Mouse (Mus musculus): ENCODE measurements at regions not wholly inside any gene's neighbourhood (a gene's known extent, or its start where the extent isn't known, plus 50 kb on each side); places are given as distances from the start of the nearest gene placed in this dataset.

- ATAC-seq (ENCODE audit: insufficient read depth, low FRiP score, low TSS enrichment) (no peak), DNase-seq (ENCODE audit: low spot score) (no peak)
- no peak overlapping the region for H3K27ac ChIP-seq (ENCODE audit: low read depth, low read length)
- no peaks in the 10 kb centered on the region for H3K36me3 ChIP-seq (ENCODE audit: control insufficient read depth, insufficient read depth, low read length)
- no peak overlapping the region for H3K4me2 ChIP-seq (ENCODE audit: low read depth)
- H3K4me3 ChIP-seq (ENCODE audit: low read depth, low read length), result no peak overlapping the region
- no peaks in the 10 kb centered on the region for H3K9me3 ChIP-seq (ENCODE audit: control insufficient read depth, low read length)
- no peak overlapping the region for H3K9ac ChIP-seq (ENCODE audit: low read length)
- H3K27me3 ChIP-seq (ENCODE audit: control insufficient read depth, insufficient read depth, low read length), result no peaks in the 10 kb centered on the region
- no peaks in the 10 kb centered on the region for H3K4me1 ChIP-seq (ENCODE audit: control insufficient read depth, insufficient read depth, low read length)
- WGBS, result 92% methylated on average over 9 of the region's 9 CpGs
Measured at GRCm38 (mm10) chr3:117265790-117266189, 94.9 kb downstream of the Plppr4 start.

DNA sequence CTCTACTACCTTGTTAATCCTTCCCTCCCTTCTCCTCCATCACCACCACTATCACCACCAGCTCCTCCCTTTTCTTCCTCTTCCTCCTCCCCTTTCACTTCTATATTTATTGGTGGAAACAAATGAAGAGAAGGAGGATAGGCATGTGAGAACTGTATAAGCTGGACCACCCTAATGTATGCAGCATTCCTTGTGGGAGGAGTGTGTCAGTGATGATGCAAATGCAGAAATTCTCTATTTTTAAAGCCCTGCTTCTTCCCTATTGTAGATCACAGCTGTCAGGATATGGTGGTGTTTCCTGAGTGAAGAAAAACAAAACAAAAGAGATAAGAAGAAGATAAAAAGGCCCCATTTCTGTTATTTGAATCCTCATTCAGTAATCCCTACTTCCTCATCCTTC lies 112.8 kb downstream of the Plppr4 start:
- no peaks in the 10 kb centered on the region for H3K4me1 ChIP-seq (ENCODE audit: control insufficient read depth, insufficient read depth, low read length)
- H3K4me3 ChIP-seq (ENCODE audit: low read depth, low read length), result no peak overlapping the region
- no peak for ATAC-seq (ENCODE audit: insufficient read depth, low FRiP score, low TSS enrichment)
- H3K9me3 ChIP-seq (ENCODE audit: control insufficient read depth, low read length), result no peaks in the 10 kb centered on the region
- H3K27ac ChIP-seq (ENCODE audit: low read depth, low read length), result no peak overlapping the region
- no peak for DNase-seq (ENCODE audit: low spot score)
- H3K4me2 ChIP-seq (ENCODE audit: low read depth), result no peak overlapping the region
- H3K27me3 ChIP-seq (ENCODE audit: control insufficient read depth, insufficient read depth, low read length), result no peaks in the 10 kb centered on the region
- H3K36me3 ChIP-seq (ENCODE audit: control insufficient read depth, insufficient read depth, low read length), result no peaks in the 10 kb centered on the region
- H3K9ac ChIP-seq (ENCODE audit: low read length), result no peak overlapping the region

DNA sequence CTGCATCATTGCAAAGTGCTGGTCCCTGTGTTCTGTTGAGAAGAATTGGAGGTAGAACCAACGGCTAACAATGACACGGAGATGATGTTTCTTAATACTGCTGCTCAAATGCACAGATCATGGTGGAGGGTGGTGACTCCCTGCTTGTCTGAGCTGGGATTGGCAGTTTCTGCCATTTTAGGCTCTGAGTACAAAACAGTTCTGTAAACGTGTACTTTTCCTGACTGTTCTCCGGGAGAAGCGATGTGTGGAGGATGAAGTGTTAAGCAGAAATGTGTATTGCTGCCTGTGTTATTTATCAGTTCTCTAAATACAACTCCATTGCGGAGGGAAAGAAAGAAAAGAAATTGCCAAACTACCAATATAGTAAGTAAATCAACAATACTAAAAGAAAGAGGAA lies 118.9 kb downstream of the Plppr4 start:
- 94% methylated on average over 6 of the region's 6 CpGs for WGBS
- Histone ChIP-seq H3K27me3 (ENCODE audit: control insufficient read depth, insufficient read depth, low read length) (no peaks in the 10 kb centered on the region), H3K9me3 (ENCODE audit: control insufficient read depth, low read length) (no peaks in the 10 kb centered on the region), H3K9ac (ENCODE audit: low read length) (no peak overlapping the region), H3K36me3 (ENCODE audit: control insufficient read depth, insufficient read depth, low read length) (no peaks in the 10 kb centered on the region), H3K27ac (ENCODE audit: low read depth, low read length) (no peak overlapping the region), H3K4me1 (ENCODE audit: control insufficient read depth, insufficient read depth, low read length) (no peaks in the 10 kb centered on the region), H3K4me2 (ENCODE audit: low read depth) (no peak overlapping the region), H3K4me3 (ENCODE audit: low read depth, low read length) (no peak overlapping the region)
- DNase-seq (ENCODE audit: low spot score), result no peak
- ATAC-seq (ENCODE audit: insufficient read depth, low FRiP score, low TSS enrichment), result no peak

DNA sequence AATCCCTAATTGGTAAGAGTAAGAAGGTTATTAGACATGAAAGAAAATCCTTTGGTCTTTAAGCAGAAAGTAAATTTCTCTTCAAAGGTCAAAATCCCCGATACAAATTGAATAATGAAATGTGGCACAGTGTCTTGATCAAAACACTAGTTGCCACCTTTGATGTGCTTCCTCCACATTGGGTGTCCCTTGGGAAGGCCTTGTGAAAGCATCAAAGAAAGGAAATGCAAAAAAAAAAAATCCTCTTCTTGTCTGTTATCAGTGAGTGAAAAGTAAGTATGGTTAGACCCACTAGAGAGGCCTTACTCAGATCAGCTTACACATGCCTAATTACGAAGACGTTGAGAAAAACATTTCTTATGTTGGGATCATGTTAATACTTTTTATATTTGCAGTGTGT lies 134.1 kb downstream of the Plppr4 start:
- Histone ChIP-seq H3K27ac (ENCODE audit: low read depth, low read length) (no peak overlapping the region), H3K9me3 (ENCODE audit: control insufficient read depth, low read length) (no peaks in the 10 kb centered on the region), H3K4me2 (ENCODE audit: low read depth) (no peak overlapping the region), H3K9ac (ENCODE audit: low read length) (no peak overlapping the region), H3K4me1 (ENCODE audit: control insufficient read depth, insufficient read depth, low read length) (no peaks in the 10 kb centered on the region), H3K36me3 (ENCODE audit: control insufficient read depth, insufficient read depth, low read length) (no peaks in the 10 kb centered on the region), H3K4me3 (ENCODE audit: low read depth, low read length) (no peak overlapping the region), H3K27me3 (ENCODE audit: control insufficient read depth, insufficient read depth, low read length) (no peaks in the 10 kb centered on the region)
- no peak for DNase-seq (ENCODE audit: low spot score)
- no peak for ATAC-seq (ENCODE audit: insufficient read depth, low FRiP score, low TSS enrichment)
- WGBS, result 95% methylated on average over 3 of the region's 3 CpGs

GRCm38 (mm10) chr3:117225041-117225440 lies 135.6 kb downstream of the Plppr4 start:
- Histone ChIP-seq H3K27me3 (ENCODE audit: control insufficient read depth, insufficient read depth, low read length) (no peaks in the 10 kb centered on the region), H3K4me1 (ENCODE audit: control insufficient read depth, insufficient read depth, low read length) (no peaks in the 10 kb centered on the region), H3K36me3 (ENCODE audit: control insufficient read depth, insufficient read depth, low read length) (no peaks in the 10 kb centered on the region), H3K27ac (ENCODE audit: low read depth, low read length) (no peak overlapping the region), H3K9ac (ENCODE audit: low read length) (no peak overlapping the region), H3K4me2 (ENCODE audit: low read depth) (no peak overlapping the region), H3K4me3 (ENCODE audit: low read depth, low read length) (no peak overlapping the region), H3K9me3 (ENCODE audit: control insufficient read depth, low read length) (no peaks in the 10 kb centered on the region)
- ATAC-seq (ENCODE audit: insufficient read depth, low FRiP score, low TSS enrichment), result no peak
- 85% methylated on average over 2 of the region's 2 CpGs for WGBS
- no peak for DNase-seq (ENCODE audit: low spot score)

GRCm38 (mm10) chr3:117217952-117218351 lies 142.7 kb downstream of the Plppr4 start:
- WGBS, result 77% methylated on average over 1 of the region's 1 CpGs
- no peak overlapping the region for H3K4me2 ChIP-seq (ENCODE audit: low read depth)
- ATAC-seq (ENCODE audit: insufficient read depth, low FRiP score, low TSS enrichment) (no peak), DNase-seq (ENCODE audit: low spot score) (no peak)
- H3K36me3 ChIP-seq (ENCODE audit: control insufficient read depth, insufficient read depth, low read length), result no peaks in the 10 kb centered on the region
- no peaks in the 10 kb centered on the region for H3K27me3 ChIP-seq (ENCODE audit: control insufficient read depth, insufficient read depth, low read length)
- H3K4me3 ChIP-seq (ENCODE audit: low read depth, low read length), result no peak overlapping the region
- H3K9me3 ChIP-seq (ENCODE audit: control insufficient read depth, low read length), result no peaks in the 10 kb centered on the region
- H3K27ac ChIP-seq (ENCODE audit: low read depth, low read length), result no peak overlapping the region
- no peak overlapping the region for H3K9ac ChIP-seq (ENCODE audit: low read length)
- no peaks in the 10 kb centered on the region for H3K4me1 ChIP-seq (ENCODE audit: control insufficient read depth, insufficient read depth, low read length)

DNA sequence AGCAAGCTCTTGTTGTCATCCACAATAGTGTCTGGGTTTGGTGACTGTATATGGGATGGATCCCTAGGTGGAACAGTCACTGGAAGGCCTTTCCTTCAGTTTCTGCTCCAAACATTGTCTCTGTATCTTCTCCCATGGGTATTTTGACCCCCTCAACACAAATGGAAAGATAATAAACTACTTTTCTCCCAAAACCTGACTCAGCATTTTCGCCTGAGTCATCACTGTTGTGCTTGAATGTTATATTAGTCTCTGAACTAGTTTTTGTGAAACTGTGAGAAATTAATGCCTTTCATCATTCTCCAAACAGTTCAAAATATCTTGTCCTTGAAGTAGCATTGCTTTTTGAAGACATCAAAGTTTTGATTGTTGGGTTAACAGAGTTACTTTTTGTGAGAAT lies 168.8 kb downstream of the Plppr4 start:
- Histone ChIP-seq H3K27me3 (ENCODE audit: control insufficient read depth, insufficient read depth, low read length) (no peaks in the 10 kb centered on the region), H3K4me3 (ENCODE audit: low read depth, low read length) (no peak overlapping the region), H3K36me3 (ENCODE audit: control insufficient read depth, insufficient read depth, low read length) (no peaks in the 10 kb centered on the region), H3K27ac (ENCODE audit: low read depth, low read length) (no peak overlapping the region), H3K4me2 (ENCODE audit: low read depth) (no peak overlapping the region), H3K4me1 (ENCODE audit: control insufficient read depth, insufficient read depth, low read length) (no peaks in the 10 kb centered on the region), H3K9ac (ENCODE audit: low read length) (no peak overlapping the region), H3K9me3 (ENCODE audit: control insufficient read depth, low read length) (no peaks in the 10 kb centered on the region)
- ATAC-seq (ENCODE audit: insufficient read depth, low FRiP score, low TSS enrichment), result no peak
- WGBS, result 88% methylated on average over 1 of the region's 1 CpGs
- no peak for DNase-seq (ENCODE audit: low spot score)

GRCm38 (mm10) chr3:117188782-117189500 lies 171.7 kb downstream of the Plppr4 start:
- Histone ChIP-seq H3K27ac (ENCODE audit: low read depth, low read length) (no peak overlapping the region), H3K4me2 (ENCODE audit: low read depth) (no peak overlapping the region), H3K9me3 (ENCODE audit: control insufficient read depth, low read length) (no peaks in the 10 kb centered on the region), H3K4me1 (ENCODE audit: control insufficient read depth, insufficient read depth, low read length) (no peaks in the 10 kb centered on the region), H3K27me3 (ENCODE audit: control insufficient read depth, insufficient read depth, low read length) (no peaks in the 10 kb centered on the region), H3K4me3 (ENCODE audit: low read depth, low read length) (no peak overlapping the region), H3K9ac (ENCODE audit: low read length) (no peak overlapping the region), H3K36me3 (ENCODE audit: control insufficient read depth, insufficient read depth, low read length) (no peaks in the 10 kb centered on the region)
- no peak for ATAC-seq (ENCODE audit: insufficient read depth, low FRiP score, low TSS enrichment)
- WGBS, result 40% methylated on average over 3 of the region's 3 CpGs
- no peak for DNase-seq (ENCODE audit: low spot score)

GRCm38 (mm10) chr3:117183654-117184184 lies 177.0 kb downstream of the Plppr4 start:
- Histone ChIP-seq H3K9me3 (ENCODE audit: control insufficient read depth, low read length) (no peaks in the 10 kb centered on the region), H3K36me3 (ENCODE audit: control insufficient read depth, insufficient read depth, low read length) (no peaks in the 10 kb centered on the region), H3K4me2 (ENCODE audit: low read depth) (no peak overlapping the region), H3K27ac (ENCODE audit: low read depth, low read length) (no peak overlapping the region), H3K9ac (ENCODE audit: low read length) (no peak overlapping the region), H3K4me3 (ENCODE audit: low read depth, low read length) (no peak overlapping the region), H3K27me3 (ENCODE audit: control insufficient read depth, insufficient read depth, low read length) (no peaks in the 10 kb centered on the region), H3K4me1 (ENCODE audit: control insufficient read depth, insufficient read depth, low read length) (no peaks in the 10 kb centered on the region)
- ATAC-seq (ENCODE audit: insufficient read depth, low FRiP score, low TSS enrichment) (no peak), DNase-seq (ENCODE audit: low spot score) (no peak)
- WGBS, result 87% methylated on average over 4 of the region's 4 CpGs
